10 mouse cellular contexts compared by ENCODE assay signal in genomic region chr16:31934550-31935010, GRCm38 (mm10). TPM values are rescaled to one million over a fixed set of nuclear protein-coding genes. Genes with fewer than 3 reads are reported as not detected.
DNase-seq lines count a peak whose midpoint lies in the region; ATAC-seq and TF ChIP-seq lines count a peak whose summit lies in the region.
"Had no signal": no experiment of that assay in that cellular context is flagged by ENCODE, and none has a peak within 500 bp of the region (broad histone marks: within the 10 kb centered on the region; RNA-seq: fewer than 3 reads in every experiment).

No protein-coding gene starts in this region.

- no peak for ATAC-seq in megakaryocyte, adult 5-6 weeks (ENCODE audit: poor library complexity, severe bottlenecking)
- no peak for ATAC-seq in limb, embryonic 15.5 days (ENCODE audit: insufficient number of reproducible peaks, low FRiP score, low TSS enrichment, low read depth)
- no peak for ATAC-seq in stomach, embryonic 15.5 days (ENCODE audit: insufficient read depth, low FRiP score, low read depth)

- H3K9me3 ChIP-seq in megakaryocyte, embryonic 14.5 days, result peaks cover 23% of the 10 kb centered on the region
- no peaks in the 10 kb centered on the region for H3K9me3 ChIP-seq in limb, embryonic 15.5 days
- H3K9me3 ChIP-seq in stomach, embryonic 15.5 days, result no peaks in the 10 kb centered on the region

- peak overlapping the region; percentile 66 for H3K4me3 ChIP-seq in cerebellum, adult 2 months (replicated peaks; ENCODE audit: insufficient read depth, low read depth, low read length)
- H3K4me3 ChIP-seq in megakaryocyte, embryonic 14.5 days (replicated peaks), result peak overlapping the region; percentile 92
- H3K4me3 ChIP-seq in limb, embryonic 15.5 days, result peak overlapping the region; percentile 55; the same call in 1 of the 2 replicates
- H3K4me3 ChIP-seq in stomach, embryonic 15.5 days (replicated peaks), result peak overlapping the region; percentile 24; the same call in 1 of the 2 replicates
- H3K4me3 ChIP-seq: erythroblast, embryonic 14.5 days had no signal

- no peaks in the 10 kb centered on the region for H3K36me3 ChIP-seq in megakaryocyte, embryonic 14.5 days (replicated peaks; ENCODE audit: low read length)
- no peaks in the 10 kb centered on the region for H3K36me3 ChIP-seq in limb, embryonic 15.5 days
- no peaks in the 10 kb centered on the region for H3K36me3 ChIP-seq in stomach, embryonic 15.5 days

- H3K9ac ChIP-seq in limb, embryonic 15.5 days, result no peak overlapping the region
- no peak overlapping the region for H3K9ac ChIP-seq in stomach, embryonic 15.5 days

- intact Hi-C loops in left cerebral cortex, postnatal 14 days (cut with DNase I), result no loop called here

- peak in 1 of 2 experiments; percentile 25 for DNase-seq in cerebellum, adult 2 months
- no peak for DNase-seq in cerebellum, adult 11 months
- no peak for DNase-seq in right cerebral cortex, postnatal 25 days
- DNase-seq in left cerebral cortex, postnatal 14 days (ENCODE audit: low spot score in 2 of 2), result no peak

- WGBS in cerebellum, adult 2 months, result 34% methylated on average over 13 of the region's 13 CpGs
- WGBS in limb, embryonic 15.5 days, result 26% methylated on average over 13 of the region's 13 CpGs
- WGBS in stomach, embryonic 15.5 days, result 30% methylated on average over 13 of the region's 13 CpGs

- peak overlapping the region; percentile 96 for H3K27ac ChIP-seq in cerebellum, adult 2 months (ENCODE audit: insufficient read depth, low read length)
- H3K27ac ChIP-seq in limb, embryonic 15.5 days, result no peak overlapping the region
- H3K27ac ChIP-seq in stomach, embryonic 15.5 days, result no peak overlapping the region

- no peaks in the 10 kb centered on the region for H3K27me3 ChIP-seq in cerebellum, adult 2 months (ENCODE audit: control insufficient read depth, insufficient read depth, low read length)
- H3K27me3 ChIP-seq in megakaryocyte, embryonic 14.5 days (replicated peaks), result peaks cover 86% of the 10 kb centered on the region
- H3K27me3 ChIP-seq in limb, embryonic 15.5 days, result peaks cover 42% of the 10 kb centered on the region
- H3K27me3 ChIP-seq in stomach, embryonic 15.5 days (replicated peaks), result peaks cover 30% of the 10 kb centered on the region

- no peak for TF ChIP-seq POLR2A in cerebellum, adult 2 months (IDR thresholded peaks at IDR 0.05; ENCODE audit: borderline replicate concordance, insufficient read depth, low read length)

- no peak for TF ChIP-seq CTCF in cerebellum, adult 2 months (IDR thresholded peaks at IDR 0.05; ENCODE audit: borderline replicate concordance, insufficient read depth, low read depth, low read length)

- peaks cover 4% of the 10 kb centered on the region for H3K4me1 ChIP-seq in cerebellum, adult 2 months (ENCODE audit: control insufficient read depth, insufficient read depth, low read length)
- peaks cover 42% of the 10 kb centered on the region for H3K4me1 ChIP-seq in megakaryocyte, embryonic 14.5 days
- H3K4me1 ChIP-seq in limb, embryonic 15.5 days, result peaks cover 29% of the 10 kb centered on the region
- peaks cover 20% of the 10 kb centered on the region for H3K4me1 ChIP-seq in stomach, embryonic 15.5 days

- peak overlapping the region; percentile 42 for H3K4me2 ChIP-seq in limb, embryonic 15.5 days
- peak overlapping the region; percentile 92 for H3K4me2 ChIP-seq in stomach, embryonic 15.5 days

RNA-seq across cellular contexts. Expression of gene Pigz, which starts 0.9 kb away (rescaled TPM):
- 33.1 and 34.2 TPM in 2 replicates for polyA plus RNA-seq in cerebellum, adult 2 months (2012; rRNA removed)
- polyA plus RNA-seq in megakaryocyte, embryonic 14.5 days (2012; ENCODE audit: insufficient read depth, low replicate concordance), result 0.30 TPM in 1 of 2 replicates, not detected in the other
- not detected in 2 replicates for total RNA-seq in megakaryocyte, adult 5-6 weeks (2015)
- total RNA-seq in megakaryocyte, adult 5-6 weeks (2017), result 0.41 TPM in 1 of 2 replicates, not detected in the other
- 0.49 and 0.91 TPM in 2 replicates for polyA plus RNA-seq in limb, embryonic 15.5 days (2015; fragmentation: Nextera tagmentation; extraction: Ambion mirVana)
- polyA plus RNA-seq in stomach, embryonic 15.5 days (2015; fragmentation: Nextera tagmentation; extraction: Ambion mirVana), result 0.51 and 0.72 TPM in 2 replicates
- total RNA-seq in left cerebral cortex, postnatal 14 days (2021), result 10 to 100 TPM; 14.6 to 20.9 TPM

RNA-seq across cellular contexts. Expression of gene 0610012G03Rik, which starts 13.7 kb away (rescaled TPM):
- 66.2 and 70.7 TPM in 2 replicates for polyA plus RNA-seq in cerebellum, adult 2 months (2012; rRNA removed)
- 126 and 272 TPM in 2 replicates for polyA plus RNA-seq in megakaryocyte, embryonic 14.5 days (2012; ENCODE audit: insufficient read depth, low replicate concordance)
- 23.1 and 23.8 TPM in 2 replicates for total RNA-seq in megakaryocyte, adult 5-6 weeks (2015)
- 8.7 and 11.1 TPM in 2 replicates for total RNA-seq in megakaryocyte, adult 5-6 weeks (2017)
- polyA plus RNA-seq in limb, embryonic 15.5 days (2015; fragmentation: Nextera tagmentation; extraction: Ambion mirVana), result 84.4 and 86.4 TPM in 2 replicates
- polyA plus RNA-seq in stomach, embryonic 15.5 days (2015; fragmentation: Nextera tagmentation; extraction: Ambion mirVana), result 88.0 and 94.6 TPM in 2 replicates
- 10 to 100 TPM; 50.7 to 56.1 TPM for total RNA-seq in left cerebral cortex, postnatal 14 days (2021)

RNA-seq across cellular contexts. Expression of gene Ncbp2, which starts 13.7 kb away (rescaled TPM):
- polyA plus RNA-seq in cerebellum, adult 2 months (2012; rRNA removed), result 74.0 and 86.5 TPM in 2 replicates
- 12.9 and 80.8 TPM in 2 replicates for polyA plus RNA-seq in megakaryocyte, embryonic 14.5 days (2012; ENCODE audit: insufficient read depth, low replicate concordance)
- total RNA-seq in megakaryocyte, adult 5-6 weeks (2015), result 18.1 and 20.2 TPM in 2 replicates
- 20.0 and 30.1 TPM in 2 replicates for total RNA-seq in megakaryocyte, adult 5-6 weeks (2017)
- polyA plus RNA-seq in limb, embryonic 15.5 days (2015; fragmentation: Nextera tagmentation; extraction: Ambion mirVana), result 108 and 112 TPM in 2 replicates
- 94.6 and 95.5 TPM in 2 replicates for polyA plus RNA-seq in stomach, embryonic 15.5 days (2015; fragmentation: Nextera tagmentation; extraction: Ambion mirVana)
- total RNA-seq in left cerebral cortex, postnatal 14 days (2021), result 10 to 100 TPM; 47.8 to 49.5 TPM

RNA-seq across cellular contexts. Expression of gene Meltf, which starts 56.0 kb away (rescaled TPM):
- 0.75 and 1.1 TPM in 2 replicates for polyA plus RNA-seq in cerebellum, adult 2 months (2012; rRNA removed)
- polyA plus RNA-seq in megakaryocyte, embryonic 14.5 days (2012; ENCODE audit: insufficient read depth, low replicate concordance), result not detected in 2 replicates
- not detected in 2 replicates for total RNA-seq in megakaryocyte, adult 5-6 weeks (2015)
- not detected in 2 replicates for total RNA-seq in megakaryocyte, adult 5-6 weeks (2017)
- polyA plus RNA-seq in limb, embryonic 15.5 days (2015; fragmentation: Nextera tagmentation; extraction: Ambion mirVana), result 5.2 and 5.5 TPM in 2 replicates
- 1.4 and 2.3 TPM in 2 replicates for polyA plus RNA-seq in stomach, embryonic 15.5 days (2015; fragmentation: Nextera tagmentation; extraction: Ambion mirVana)
- under 1 TPM; 0.40 to 0.46 TPM for total RNA-seq in left cerebral cortex, postnatal 14 days (2021)
- polyA plus RNA-seq: activated CD4-positive, CD25-positive, alpha-beta regulatory T cell, adult 4 months; erythroblast, embryonic 14.5 days had no signal

Comparison
In these comparisons a context has a peak if more than half of its experiments do, and no peak if none do; other contexts are left out.
1. H3K4me3 ChIP-seq: peak in every context shown above with its lines; median percentile 92 in megakaryocyte, embryonic 14.5 days; 66 in cerebellum, adult 2 months; 55 in limb, embryonic 15.5 days; 24 in stomach, embryonic 15.5 days.
2. RNA of gene Pigz, which starts 0.9 kb away (polyA plus RNA-seq): 33.1 to 34.2 TPM in cerebellum, adult 2 months; 0.51 to 0.72 TPM in stomach, embryonic 15.5 days, 0.49 to 0.91 TPM in limb, embryonic 15.5 days and 0.30 TPM in megakaryocyte, embryonic 14.5 days; every median in the first group is over 10 times any median in the second.